In the genomic region with DNA sequence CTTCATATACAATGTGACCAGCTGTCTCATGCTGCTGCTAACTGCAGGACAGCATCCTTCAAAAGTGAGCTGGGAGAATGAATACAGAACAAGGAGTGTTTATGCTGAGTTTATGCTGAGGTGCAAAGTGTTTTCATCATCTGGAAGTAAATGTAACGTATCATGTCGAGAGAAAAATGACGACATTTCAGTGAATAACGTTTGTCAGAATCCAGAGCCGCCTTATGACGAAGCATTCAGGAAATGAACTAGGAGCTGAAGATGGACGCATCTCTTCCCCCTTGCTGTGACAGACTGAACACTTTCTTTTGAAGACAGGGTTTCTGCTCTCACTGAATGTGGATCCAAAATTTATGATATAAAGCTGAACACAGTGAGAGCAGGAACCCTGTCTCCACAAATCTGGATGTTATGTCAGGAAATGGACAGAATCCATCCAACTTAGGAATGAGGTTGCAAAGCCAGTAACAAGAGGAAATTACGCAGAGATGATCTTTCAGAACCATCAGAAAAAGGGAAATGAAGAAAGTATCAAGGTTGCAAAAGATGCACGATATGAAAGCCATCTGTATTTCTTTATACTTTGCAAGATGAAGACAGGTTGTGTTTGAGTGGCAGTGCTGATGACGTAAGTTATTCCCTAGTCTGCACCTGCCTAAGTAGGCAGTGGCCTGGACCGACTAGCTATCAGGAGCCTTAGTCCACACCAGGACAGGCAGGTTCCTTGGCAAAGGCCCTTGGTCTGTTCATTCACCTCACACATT, we compare ENCODE assay signal across 25 mouse cellular contexts.
A peak's percentile ranks its signal among the peaks of the same experiment; 100 is the strongest.
DNase-seq lines count a peak whose midpoint lies in the region; ATAC-seq lines count a peak whose summit lies in the region.
"Had no signal": no experiment of that assay in that cellular context is flagged by ENCODE, and none has a peak within 500 bp of the region (broad histone marks: within the 10 kb centered on the region; RNA-seq: fewer than 3 reads in every experiment).

No protein-coding gene starts in this region.

- no peaks in the 10 kb centered on the region for H3K27me3 ChIP-seq in neural tube, embryonic 15.5 days (replicated peaks)
- no peaks in the 10 kb centered on the region for H3K27me3 ChIP-seq in kidney, embryonic 14.5 days (ENCODE audit: control insufficient read depth, insufficient read depth, low read length)
- H3K27me3 ChIP-seq: embryonic facial prominence, embryonic 13.5 days; forebrain, embryonic 12.5 days; forebrain, embryonic 15.5 days had no signal

- no peak overlapping the region for H3K4me3 ChIP-seq in neural tube, embryonic 15.5 days (replicated peaks)
- H3K4me3 ChIP-seq in kidney, embryonic 14.5 days (ENCODE audit: low read length): no peak overlapping the region
- H3K4me3 ChIP-seq: embryonic facial prominence, embryonic 10.5 days; embryonic facial prominence, embryonic 13.5 days; erythroblast, embryonic 14.5 days; forebrain, embryonic 12.5 days; forebrain, embryonic 15.5 days; hindbrain, embryonic 10.5 days had no signal

- no peaks in the 10 kb centered on the region for H3K4me1 ChIP-seq in neural tube, embryonic 15.5 days
- no peaks in the 10 kb centered on the region for H3K4me1 ChIP-seq in kidney, embryonic 14.5 days (ENCODE audit: control insufficient read depth, insufficient read depth, low read length)
- H3K4me1 ChIP-seq: embryonic facial prominence, embryonic 10.5 days; embryonic facial prominence, embryonic 13.5 days; forebrain, embryonic 12.5 days; forebrain, embryonic 15.5 days; hindbrain, embryonic 10.5 days had no signal

- WGBS in neural tube, embryonic 15.5 days: 91% methylated on average over 11 of the region's 11 CpGs
- WGBS in kidney, embryonic 14.5 days: 86% methylated on average over 11 of the region's 11 CpGs

- no peak for ATAC-seq in neural tube, embryonic 15.5 days (ENCODE audit: low FRiP score)
- ATAC-seq in common myeloid progenitor, adult 5-6 weeks (replicated peaks; ENCODE audit: low read depth, poor library complexity, severe bottlenecking): 0 out of 2 replicates have a peak, but pooled peaks have one; percentile 15
- ATAC-seq in megakaryocyte, adult 5-6 weeks (ENCODE audit: poor library complexity, severe bottlenecking): peak; percentile 88
- no peak for ATAC-seq in kidney, embryonic 14.5 days (ENCODE audit: low FRiP score, low TSS enrichment)
- ATAC-seq: activated CD4-positive, CD25-positive, alpha-beta regulatory T cell, adult 4 months; forebrain, embryonic 15.5 days; hindbrain, postnatal 0 days; inflammation-experienced regulatory T-cells, adult 6 months had no signal

- H3K9ac ChIP-seq in neural tube, embryonic 15.5 days (replicated peaks): no peak overlapping the region
- H3K9ac ChIP-seq in kidney, embryonic 14.5 days (ENCODE audit: low read depth, low read length): no peak overlapping the region
- H3K9ac ChIP-seq: embryonic facial prominence, embryonic 13.5 days; forebrain, embryonic 12.5 days; forebrain, embryonic 15.5 days; hindbrain, embryonic 14.5 days had no signal

- H3K4me2 ChIP-seq in neural tube, embryonic 15.5 days: no peak overlapping the region
- H3K4me2 ChIP-seq in kidney, embryonic 14.5 days (replicated peaks; ENCODE audit: low read depth, low read length): no peak overlapping the region
- H3K4me2 ChIP-seq: embryonic facial prominence, embryonic 13.5 days; forebrain, embryonic 12.5 days; forebrain, embryonic 15.5 days; heart, embryonic 11.5 days; hindbrain, embryonic 14.5 days had no signal

- H3K36me3 ChIP-seq in neural tube, embryonic 15.5 days: peaks cover 3% of the 10 kb centered on the region; the same call in 1 of the 2 replicates
- no peaks in the 10 kb centered on the region for H3K36me3 ChIP-seq in kidney, embryonic 14.5 days (ENCODE audit: control insufficient read depth, insufficient read depth, low read length)
- H3K36me3 ChIP-seq: forebrain, embryonic 15.5 days had no signal

- DNase-seq in neural tube, embryonic 10.5 days (ENCODE audit: extremely low spot score, low spot score): peak; percentile 6
- DNase-seq in retina, embryonic 14.5 days (ENCODE audit: low spot score): no peak
- no peak for DNase-seq in right cerebral cortex, postnatal 36 days (ENCODE audit: low spot score in 2 of 2)
- DNase-seq: adrenal gland, adult 8-10 months; adrenal gland, postnatal 25 days; cerebellum, adult 2 months; cerebellum, adult 9-11 months; cerebellum, postnatal 25 days; embryo, embryonic 11 days; gastrocnemius, postnatal 25 days had no signal

- H3K9me3 ChIP-seq in neural tube, embryonic 15.5 days (replicated peaks): no peaks in the 10 kb centered on the region
- H3K9me3 ChIP-seq in kidney, embryonic 14.5 days (ENCODE audit: control insufficient read depth, low read length): no peaks in the 10 kb centered on the region
- H3K9me3 ChIP-seq: embryonic facial prominence, embryonic 10.5 days; embryonic facial prominence, embryonic 13.5 days; forebrain, embryonic 12.5 days; forebrain, embryonic 15.5 days; hindbrain, embryonic 10.5 days had no signal

- H3K27ac ChIP-seq in neural tube, embryonic 15.5 days (replicated peaks): no peak overlapping the region
- H3K27ac ChIP-seq in kidney, embryonic 14.5 days (ENCODE audit: low read depth, low read length): no peak overlapping the region
- H3K27ac ChIP-seq: embryonic facial prominence, embryonic 10.5 days; embryonic facial prominence, embryonic 13.5 days; forebrain, embryonic 12.5 days; forebrain, embryonic 15.5 days; hindbrain, embryonic 10.5 days; hindbrain, embryonic 14.5 days; hindbrain, postnatal 0 days had no signal

Comparison
In these comparisons a context has a peak if more than half of its experiments do, and no peak if none do; other contexts are left out.
1. ATAC-seq: peak in common myeloid progenitor, adult 5-6 weeks (single experiment) and megakaryocyte, adult 5-6 weeks (single experiment); none in neural tube, embryonic 15.5 days (single experiment) and kidney, embryonic 14.5 days (single experiment).